ENCODE assay signal across 9 mouse cellular contexts in the genomic region with DNA sequence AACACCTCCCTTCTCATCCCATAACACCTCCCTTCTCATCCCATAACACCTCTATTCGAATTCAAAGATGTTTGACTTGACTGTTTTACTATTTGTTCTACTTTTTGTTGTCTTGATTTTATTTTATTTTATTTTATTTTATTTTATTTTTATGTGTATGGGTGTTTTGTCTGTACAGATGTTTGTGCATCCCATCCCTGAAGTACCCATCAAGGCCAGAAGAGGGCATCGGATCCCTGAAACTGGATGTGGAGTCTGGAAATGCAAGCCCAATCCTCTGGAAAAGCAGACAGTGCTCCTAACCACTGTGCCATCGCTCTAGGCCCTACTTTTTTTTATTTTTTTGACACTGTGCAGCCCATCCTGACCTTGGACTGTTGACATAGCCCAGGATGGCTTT.
DNase-seq lines count a peak whose midpoint lies in the region; ATAC-seq and TF ChIP-seq lines count a peak whose summit lies in the region.
"Had no signal": no experiment of that assay in that cellular context is flagged by ENCODE, and none has a peak within 500 bp of the region (broad histone marks: within the 10 kb centered on the region; RNA-seq: fewer than 3 reads in every experiment).

No protein-coding gene starts in this region.

- no peak for TF ChIP-seq POLR2A in ES-Bruce4 (IDR thresholded peaks at IDR 0.05; ENCODE audit: insufficient read depth, low read length)

- no peak overlapping the region for H3K4me3 ChIP-seq in kidney, embryonic 14.5 days (ENCODE audit: low read length)
- H3K4me3 ChIP-seq in ES-Bruce4 (ENCODE audit: low read depth, low read length), result no peak overlapping the region
- H3K4me3 ChIP-seq: liver, embryonic 13.5 days had no signal

- no peak for TF ChIP-seq EP300 in ES-Bruce4 (IDR thresholded peaks at IDR 0.05; ENCODE audit: insufficient read depth, low read depth, low read length)

- H3K9ac ChIP-seq in kidney, embryonic 14.5 days (ENCODE audit: low read depth, low read length), result no peak overlapping the region
- H3K9ac ChIP-seq in ES-Bruce4 (ENCODE audit: low read depth, poor library complexity, severe bottlenecking), result no peak overlapping the region
- H3K9ac ChIP-seq: liver, embryonic 13.5 days had no signal

- H3K4me2 ChIP-seq in kidney, embryonic 14.5 days (replicated peaks; ENCODE audit: low read depth, low read length), result no peak overlapping the region
- H3K4me2 ChIP-seq: liver, embryonic 13.5 days had no signal

- DNase-seq in CD4-positive, CD25-positive, alpha-beta regulatory T cell, adult 2 months (ENCODE audit: low read depth, low spot score), result peak; percentile 9
- peak; percentile 28 for DNase-seq in kidney, adult 9 months
- peak; percentile 35 for DNase-seq in forelimb bud, embryonic 11.5 days (ENCODE audit: low read depth, low spot score)
- DNase-seq in retina, postnatal 7 days (ENCODE audit: low read depth, low spot score), result peak; percentile 43
- DNase-seq in gastrocnemius, postnatal 4 days (ENCODE audit: low spot score in 2 of 2), result no peak
- DNase-seq: liver, embryonic 13.5 days had no signal

- TF ChIP-seq CTCF in ES-Bruce4 (IDR thresholded peaks at IDR 0.05; ENCODE audit: low read depth, low read length), result peak; percentile 51

- H3K9me3 ChIP-seq in kidney, embryonic 14.5 days (ENCODE audit: control insufficient read depth, low read length), result peaks cover 5% of the 10 kb centered on the region; the same call in 1 of the 2 replicates
- H3K9me3 ChIP-seq in ES-Bruce4 (replicated peaks; ENCODE audit: control insufficient read depth, insufficient read depth, low read length, poor library complexity, severe bottlenecking), result no peaks in the 10 kb centered on the region
- H3K9me3 ChIP-seq: liver, embryonic 13.5 days had no signal

- no peaks in the 10 kb centered on the region for H3K27me3 ChIP-seq in kidney, embryonic 14.5 days (ENCODE audit: control insufficient read depth, insufficient read depth, low read length)
- H3K27me3 ChIP-seq in ES-Bruce4 (ENCODE audit: control insufficient read depth, insufficient read depth, low read length, poor library complexity, severe bottlenecking), result no peaks in the 10 kb centered on the region
- H3K27me3 ChIP-seq: liver, embryonic 13.5 days had no signal

- H3K36me3 ChIP-seq in kidney, embryonic 14.5 days (ENCODE audit: control insufficient read depth, insufficient read depth, low read length), result no peaks in the 10 kb centered on the region
- H3K36me3 ChIP-seq in ES-Bruce4 (ENCODE audit: control insufficient read depth, insufficient read depth, low read length, poor library complexity, severe bottlenecking), result no peaks in the 10 kb centered on the region
- H3K36me3 ChIP-seq: liver, embryonic 13.5 days had no signal

- no peak overlapping the region for H3K27ac ChIP-seq in kidney, embryonic 14.5 days (ENCODE audit: low read depth, low read length)
- no peak overlapping the region for H3K27ac ChIP-seq in ES-Bruce4 (ENCODE audit: insufficient read depth, low read length)
- H3K27ac ChIP-seq: liver, embryonic 13.5 days had no signal

- no peaks in the 10 kb centered on the region for H3K4me1 ChIP-seq in kidney, embryonic 14.5 days (ENCODE audit: control insufficient read depth, insufficient read depth, low read length)
- H3K4me1 ChIP-seq in ES-Bruce4 (ENCODE audit: control insufficient read depth, insufficient read depth, low read length), result no peaks in the 10 kb centered on the region

- ATAC-seq in CD4-positive, CD25-positive, alpha-beta regulatory T cell, adult 4 months, result no peak
- ATAC-seq in kidney, embryonic 14.5 days (ENCODE audit: low FRiP score, low TSS enrichment), result no peak

- 53% methylated on average over 3 of the region's 3 CpGs for WGBS in kidney, embryonic 14.5 days

Comparison
In these comparisons a context has a peak if more than half of its experiments do, and no peak if none do; other contexts are left out.
1. DNase-seq: peak in CD4-positive, CD25-positive, alpha-beta regulatory T cell, adult 2 months (single experiment), kidney, adult 9 months (single experiment), forelimb bud, embryonic 11.5 days (single experiment) and retina, postnatal 7 days (single experiment); none in gastrocnemius, postnatal 4 days (0 of 2).